Mouse (Mus musculus) MEL-GATA-1-ER (cell line): ENCODE results near the gene Aldh3a2.

Experiments
- DNase-seq: peaks from one replicate; pipeline ENCODE4 v3.0.0-alpha.2; 2012; ENCODE audit warnings: low read depth; ENCODE audit errors: extremely low read depth

Aldh3a2 gene

DNA sequence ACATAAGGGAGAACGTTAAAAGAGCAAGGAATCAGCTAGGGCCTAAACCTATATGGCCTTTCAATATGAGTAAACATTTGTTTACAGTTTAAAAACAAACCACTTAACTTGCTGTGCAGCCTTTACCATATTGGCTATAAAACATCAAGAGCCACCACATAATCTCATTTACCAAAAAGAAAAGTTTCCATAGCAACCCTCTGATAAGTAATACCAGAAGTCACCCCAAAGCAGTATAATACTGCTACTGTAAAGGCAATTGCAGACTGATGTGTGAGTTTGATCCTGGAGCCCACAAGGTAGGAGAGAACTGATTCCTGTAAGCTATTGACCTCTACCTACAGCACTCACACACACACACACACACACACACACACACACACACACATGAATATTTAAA, 7.2 kb upstream of the Aldh3a2 start:
- DNase-seq: no peak

DNA sequence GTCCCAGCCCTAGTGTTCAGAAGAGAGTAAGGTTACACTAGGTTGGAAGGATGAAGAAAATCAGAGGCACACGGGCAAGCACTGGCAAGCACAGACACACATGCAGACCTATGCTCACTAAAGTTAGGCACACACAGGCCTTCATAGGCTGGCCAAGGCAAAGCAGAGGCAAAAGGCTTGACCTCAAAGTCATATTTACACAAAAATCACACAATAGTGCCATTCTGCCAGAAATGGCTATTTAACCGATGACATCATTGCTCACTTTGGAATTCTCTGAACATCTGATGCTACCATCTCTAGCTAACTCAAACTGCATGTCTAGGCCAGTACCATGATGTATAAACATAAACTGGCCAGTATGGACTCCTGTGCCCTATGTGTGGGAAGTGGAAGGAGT, 6.7 kb upstream of the Aldh3a2 start:
- no peak for DNase-seq

DNA sequence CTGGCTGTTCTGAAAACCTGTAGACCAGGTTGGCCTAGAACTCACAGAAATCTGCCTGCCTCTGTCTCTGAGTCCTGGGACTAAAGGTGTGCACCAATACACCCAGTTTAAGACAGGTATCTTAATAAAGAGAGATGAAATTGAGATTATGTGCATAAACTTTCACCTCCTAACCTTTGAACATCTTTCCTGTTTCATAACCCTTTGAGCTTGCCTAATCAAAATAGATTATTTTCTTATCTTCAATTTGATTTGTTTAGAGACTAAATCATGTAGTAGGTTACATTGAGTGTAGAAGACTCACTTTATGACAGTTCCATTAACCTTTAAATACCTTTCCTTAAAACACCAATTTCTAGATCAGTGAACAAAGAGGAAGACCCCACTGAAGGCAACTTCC, 4.3 kb upstream of the Aldh3a2 start:
- no peak for DNase-seq

DNA sequence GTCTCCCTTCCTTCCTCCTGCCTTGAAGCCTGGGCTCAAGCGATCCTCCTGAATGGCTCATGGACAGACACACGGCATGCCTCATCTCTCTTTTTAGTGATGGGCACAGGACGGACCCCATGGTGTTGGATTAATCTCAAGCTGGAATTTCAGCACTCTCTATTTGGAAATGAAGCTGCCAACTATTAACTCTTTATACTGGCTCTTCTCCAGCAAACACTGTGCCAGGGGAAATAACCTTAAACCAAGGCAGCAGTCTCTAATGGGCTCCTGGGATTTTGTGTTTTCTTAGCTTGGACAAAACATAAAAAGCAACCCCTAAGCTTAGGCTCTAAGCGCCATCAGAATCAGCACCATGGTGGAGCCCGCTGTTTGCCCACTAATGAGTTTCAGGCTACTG, 3.1 kb upstream of the Aldh3a2 start:
- no peak for DNase-seq

DNA sequence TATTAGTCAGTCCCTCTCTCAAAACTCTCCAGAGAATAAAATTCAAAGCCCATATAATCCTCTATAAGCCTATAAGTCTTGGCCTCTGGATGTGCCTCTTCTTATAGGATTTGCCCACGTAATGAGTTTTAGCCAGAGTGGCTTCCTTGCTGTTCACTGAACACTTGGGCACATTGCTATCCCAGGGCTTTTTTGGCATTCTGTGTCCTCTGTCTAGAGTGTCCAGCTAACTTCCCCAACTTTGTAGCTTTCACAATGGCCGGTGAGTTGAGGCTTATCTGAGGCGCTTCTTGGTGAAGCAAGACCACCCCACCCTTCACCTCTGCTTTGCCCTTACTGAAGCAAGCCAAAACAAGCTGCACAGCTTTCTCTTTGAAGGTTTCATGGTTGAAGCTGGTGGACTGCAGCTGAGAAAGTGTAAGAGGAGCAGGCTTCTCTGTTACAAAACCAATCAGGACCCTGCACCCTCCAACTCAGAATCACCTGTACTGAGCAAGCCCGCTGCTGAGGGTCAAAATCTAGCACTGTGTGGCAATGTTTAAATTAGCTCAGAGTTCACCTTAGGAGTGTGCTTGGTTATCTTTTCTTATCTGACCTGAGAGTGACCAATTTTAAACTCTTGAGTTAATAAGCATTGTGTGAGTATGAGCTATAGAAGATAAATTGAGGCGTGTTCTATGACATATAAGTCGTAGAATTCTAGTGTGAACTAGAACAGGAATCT, 1.5 kb upstream of the Aldh3a2 start:
- DNase-seq: no peak

DNA sequence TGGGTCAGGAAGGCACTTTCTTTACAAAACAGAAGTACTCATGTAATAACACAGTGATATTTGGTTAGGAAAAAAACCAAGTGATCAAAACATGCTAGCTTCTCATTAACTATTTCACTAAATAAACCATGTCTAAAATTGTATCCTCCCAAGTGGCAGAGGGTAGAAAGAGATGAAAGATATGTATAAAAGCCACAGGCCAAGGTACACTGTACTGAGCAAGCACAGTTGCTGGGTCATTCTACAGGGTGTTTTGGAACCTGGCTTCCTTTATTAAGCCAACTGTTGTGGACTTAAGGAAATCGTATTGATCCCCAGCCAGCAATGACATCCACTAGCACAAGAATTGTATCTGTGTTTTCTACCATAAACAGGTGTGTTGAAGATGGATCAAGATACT, 3.4 kb downstream of the Aldh3a2 start:
- DNase-seq: no peak

DNA sequence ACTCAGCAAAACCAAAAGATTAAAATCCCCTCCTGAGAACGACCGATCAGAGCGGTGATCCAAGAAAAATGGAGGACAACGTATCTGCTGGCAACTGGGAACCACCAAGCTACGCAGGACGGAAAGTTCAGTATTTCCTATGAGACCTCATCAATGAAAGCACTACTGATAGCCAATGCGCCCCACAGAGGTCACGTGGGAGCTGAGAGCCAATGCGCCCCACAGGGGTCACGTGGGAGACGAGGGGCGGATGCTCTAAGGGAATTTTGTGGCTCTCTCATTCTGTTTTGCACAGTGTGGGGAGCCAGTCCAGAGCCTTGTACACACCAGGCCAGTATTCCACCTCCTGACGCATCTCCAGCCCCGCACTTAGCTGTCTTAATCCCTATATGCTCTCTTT, 4.7 kb downstream of the Aldh3a2 start:
- no peak for DNase-seq

DNA sequence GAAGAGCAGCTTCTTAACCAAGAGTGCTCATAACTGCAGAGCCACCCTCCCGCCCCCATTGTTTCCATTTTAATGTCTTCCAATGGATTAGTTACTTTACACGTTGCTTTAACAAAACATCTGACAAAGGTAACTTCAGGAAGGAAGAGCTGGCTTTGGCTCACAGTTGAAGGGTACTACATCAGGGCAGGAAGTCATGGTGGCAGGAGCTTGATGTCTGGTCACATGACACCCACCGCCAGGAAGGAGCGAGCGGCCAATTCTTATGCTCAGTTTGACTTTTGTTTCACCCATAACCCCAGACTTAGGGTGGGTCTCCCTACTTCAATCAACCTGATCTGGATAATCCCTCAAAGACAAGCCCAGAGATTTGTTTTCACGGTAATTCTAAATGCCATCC, 8.2 kb downstream of the Aldh3a2 start:
- DNase-seq: no peak

DNA sequence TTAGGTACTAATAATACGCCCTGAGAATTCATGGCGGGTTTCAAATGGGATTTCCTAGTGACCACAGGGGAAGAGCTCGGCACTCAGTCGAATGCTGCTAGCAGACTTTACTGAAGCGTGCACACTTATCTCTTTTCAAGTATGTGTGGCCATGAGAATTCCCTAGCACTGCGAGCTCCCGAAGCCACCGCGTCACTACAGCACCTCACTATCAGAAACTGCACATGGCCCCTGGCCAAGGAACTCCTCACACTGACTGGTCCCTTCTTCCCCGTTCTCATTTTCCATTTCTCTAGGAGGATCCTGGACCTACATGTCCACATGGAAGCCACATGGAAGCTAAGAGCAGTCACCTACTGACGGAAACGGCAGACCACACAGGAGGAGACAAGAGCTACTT, 14.5 kb downstream of the Aldh3a2 start:
- DNase-seq: no peak

DNA sequence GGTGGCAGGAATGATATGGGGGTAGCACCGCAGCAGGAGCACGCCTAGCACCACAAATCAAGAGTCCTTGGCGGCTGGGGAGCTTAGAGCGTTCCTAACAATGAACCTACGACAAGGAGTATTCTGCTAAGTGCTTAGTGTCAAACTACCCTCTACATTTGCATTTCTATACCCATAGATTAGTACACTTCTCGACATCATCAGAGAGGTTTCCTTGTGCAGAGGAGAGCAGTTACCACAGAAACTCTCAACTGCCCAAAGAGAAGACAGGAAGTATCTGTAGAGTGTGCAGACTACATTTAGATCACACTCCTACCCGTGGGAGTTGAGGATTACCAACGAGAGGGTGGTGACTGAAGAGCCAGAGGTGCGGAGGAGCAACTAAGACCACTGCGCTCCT, 15.5 kb downstream of the Aldh3a2 start:
- DNase-seq: no peak

DNA sequence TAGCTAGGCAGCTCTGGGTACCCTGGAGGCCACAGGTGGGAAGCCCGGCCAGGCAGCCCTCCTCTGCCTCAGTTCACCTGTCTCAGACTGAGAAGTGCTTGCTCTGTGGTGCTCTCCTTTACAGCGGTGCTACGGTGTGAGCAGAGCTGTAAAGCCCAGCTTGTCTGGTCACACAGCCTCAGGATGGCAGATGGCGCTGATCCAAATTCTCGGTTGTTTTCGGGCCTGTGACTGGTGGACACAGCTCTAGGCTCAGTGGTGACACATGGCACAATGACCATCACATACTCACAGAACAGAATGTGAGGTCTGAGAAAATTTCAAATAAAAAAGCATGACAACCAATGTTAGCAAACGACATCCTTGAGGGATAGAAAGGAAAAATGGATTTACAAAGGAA, 22.9 kb downstream of the Aldh3a2 start:
- no peak for DNase-seq

DNA sequence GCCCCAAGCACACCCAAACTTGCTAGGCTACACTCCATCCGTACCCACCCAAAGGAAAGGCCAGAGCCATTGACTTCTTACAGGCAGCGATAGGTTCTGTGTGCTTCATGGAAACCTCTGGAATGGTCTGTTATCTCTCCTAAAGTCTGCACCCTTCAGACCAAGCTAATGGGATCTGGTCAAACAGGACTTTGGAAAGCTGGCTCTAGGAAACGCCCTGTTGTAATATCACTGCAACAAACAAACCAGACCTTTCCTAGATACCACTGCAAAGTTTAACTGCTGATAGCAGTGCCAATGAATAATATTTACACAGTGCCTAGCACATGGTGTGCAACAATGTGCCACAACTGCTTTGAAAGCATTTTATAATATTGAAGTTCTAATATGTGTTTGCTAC, 31.2 kb downstream of the Aldh3a2 start:
- no peak for DNase-seq

DNA sequence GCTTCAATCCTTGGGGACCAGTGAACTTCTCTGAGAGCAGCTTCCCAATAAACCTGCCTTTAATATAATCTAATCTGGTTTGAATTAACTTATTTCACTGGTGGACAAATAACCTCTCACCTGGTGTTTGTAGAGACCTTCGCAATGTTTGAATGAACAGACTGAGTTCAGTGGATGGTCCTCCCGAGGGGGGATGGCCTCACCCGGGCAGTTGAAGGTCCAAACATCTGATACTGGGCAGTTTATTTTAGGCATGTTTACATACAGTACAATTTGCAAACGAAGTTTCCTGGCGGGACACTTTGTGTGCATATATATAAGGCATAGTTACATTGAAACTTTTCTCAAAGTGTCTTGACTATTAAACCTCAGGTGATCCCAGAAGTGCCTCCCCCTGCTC, 33.1 kb downstream of the Aldh3a2 start:
- DNase-seq: no peak

DNA sequence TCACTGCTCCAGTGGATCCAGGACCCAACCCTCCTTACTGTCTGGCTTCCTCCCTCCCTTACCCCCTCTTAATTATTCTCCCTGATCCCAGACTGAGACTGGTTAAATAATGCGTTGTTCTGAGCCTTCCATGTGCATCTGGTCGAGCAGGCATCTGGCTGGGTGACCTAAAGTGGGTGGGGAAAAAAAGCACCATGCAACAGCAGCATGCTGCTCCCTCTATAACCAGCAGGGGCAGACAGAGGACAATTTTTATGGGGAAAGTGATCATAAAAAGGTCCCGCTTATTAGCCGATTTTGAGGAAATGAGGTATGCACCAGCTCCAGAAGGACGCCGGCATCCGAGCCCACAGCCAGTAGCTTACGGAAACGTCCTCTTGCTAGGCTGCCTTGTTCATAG, 35.9 kb downstream of the Aldh3a2 start:
- peak; percentile 81 for DNase-seq

DNA sequence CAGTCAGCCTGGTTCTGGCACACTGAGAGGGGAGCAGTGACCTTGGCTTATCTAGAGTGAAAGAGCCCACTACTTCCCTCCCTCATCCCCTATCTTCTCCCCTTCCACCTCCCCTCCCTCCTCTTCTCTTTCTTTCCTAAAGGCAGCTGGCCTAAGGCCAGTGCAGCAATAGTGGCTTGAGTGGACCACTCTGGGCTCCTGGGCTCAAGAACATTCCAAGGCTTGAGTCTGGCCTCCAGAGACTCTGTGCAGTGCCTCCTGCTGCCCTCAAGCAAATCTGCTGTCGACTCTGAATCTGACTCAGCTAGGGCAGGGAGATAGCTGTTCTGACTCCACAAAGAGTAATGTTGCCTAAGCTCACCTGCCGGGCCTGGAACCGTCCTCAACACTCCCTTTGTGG, 38.9 kb downstream of the Aldh3a2 start:
- no peak for DNase-seq

DNA sequence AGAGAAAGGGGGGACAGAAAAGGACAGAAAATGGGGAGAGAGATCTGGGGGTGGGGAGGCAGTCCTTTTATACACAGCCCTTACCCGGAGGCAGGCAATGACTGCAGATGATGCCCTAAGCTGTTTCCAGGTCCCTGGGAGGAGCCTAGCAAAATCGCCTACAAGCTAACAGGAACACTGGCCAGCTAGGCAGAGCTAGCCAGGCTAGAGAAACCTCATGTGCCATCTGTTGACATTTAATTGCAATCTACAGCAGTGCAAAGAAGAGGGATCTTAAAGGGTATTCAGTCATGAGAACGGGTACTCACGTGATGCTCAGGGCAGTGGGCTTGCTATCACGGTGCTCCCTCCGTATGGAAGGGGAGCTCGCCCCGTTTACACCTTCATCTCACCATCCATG, 39.4 kb downstream of the Aldh3a2 start:
- DNase-seq: no peak

DNA sequence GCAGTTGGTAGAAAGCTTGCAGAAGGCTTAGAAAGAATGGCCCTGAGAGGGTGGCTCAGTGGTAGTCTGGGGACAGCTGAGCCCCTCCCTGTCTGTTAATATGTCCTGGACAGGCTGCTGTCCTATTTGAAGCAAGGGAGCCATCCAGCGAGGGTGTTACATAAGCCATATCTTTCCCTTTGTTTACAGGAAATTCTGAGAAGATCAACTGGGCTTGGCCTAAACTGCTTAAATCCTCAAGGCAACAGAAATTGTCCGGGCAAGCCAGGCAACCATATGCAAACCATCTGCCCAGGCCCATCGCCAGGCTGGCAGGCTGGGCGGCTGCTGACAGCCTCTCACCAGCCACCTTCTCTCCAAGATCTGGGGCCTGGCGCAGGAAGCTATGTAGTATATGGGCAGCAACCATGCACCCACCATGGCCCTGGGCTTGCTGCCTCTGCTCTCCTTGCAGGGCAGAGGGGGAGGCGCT, 41.3 kb downstream of the Aldh3a2 start:
- DNase-seq: no peak

DNA sequence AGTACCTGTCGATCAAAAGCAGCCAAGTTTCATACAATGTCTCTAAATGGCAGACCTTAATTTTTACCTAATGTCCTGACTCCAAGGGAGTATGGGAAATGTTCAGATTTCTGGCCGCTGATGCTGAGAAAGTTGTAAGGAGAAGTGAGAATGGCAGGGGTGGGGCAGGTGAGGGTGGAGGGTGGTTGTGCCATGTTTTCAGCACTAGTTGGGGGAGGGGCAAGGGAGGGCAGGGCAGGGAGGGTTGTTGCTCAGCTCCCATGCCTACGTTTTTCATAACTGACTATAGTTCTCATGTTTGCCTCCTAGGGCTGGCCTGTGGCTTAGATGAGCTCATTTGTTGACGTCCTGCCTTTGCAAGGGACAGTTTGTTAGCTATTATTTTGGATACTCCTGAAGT, 41.8 kb downstream of the Aldh3a2 start:
- DNase-seq: no peak

DNA sequence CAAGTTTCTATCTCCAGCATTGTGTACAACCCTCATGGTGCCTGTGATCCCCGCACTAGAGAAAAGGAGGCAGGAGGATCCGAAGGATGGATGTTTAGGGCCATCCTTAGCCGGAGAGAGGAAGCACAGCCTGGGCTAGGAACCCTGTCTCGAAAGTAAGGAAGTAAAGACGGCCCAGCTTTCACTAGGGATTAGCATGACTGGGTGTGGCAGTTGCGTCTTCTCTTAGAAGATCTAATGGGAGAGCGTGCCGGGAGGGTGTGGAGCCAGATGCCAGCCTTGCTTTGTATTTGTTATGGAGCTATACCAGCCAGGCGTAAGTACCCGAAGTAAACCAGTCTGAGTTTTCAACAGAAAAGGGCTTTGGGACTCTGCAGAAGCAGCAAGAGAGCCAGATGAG, 42.4 kb downstream of the Aldh3a2 start:
- DNase-seq: no peak

DNA sequence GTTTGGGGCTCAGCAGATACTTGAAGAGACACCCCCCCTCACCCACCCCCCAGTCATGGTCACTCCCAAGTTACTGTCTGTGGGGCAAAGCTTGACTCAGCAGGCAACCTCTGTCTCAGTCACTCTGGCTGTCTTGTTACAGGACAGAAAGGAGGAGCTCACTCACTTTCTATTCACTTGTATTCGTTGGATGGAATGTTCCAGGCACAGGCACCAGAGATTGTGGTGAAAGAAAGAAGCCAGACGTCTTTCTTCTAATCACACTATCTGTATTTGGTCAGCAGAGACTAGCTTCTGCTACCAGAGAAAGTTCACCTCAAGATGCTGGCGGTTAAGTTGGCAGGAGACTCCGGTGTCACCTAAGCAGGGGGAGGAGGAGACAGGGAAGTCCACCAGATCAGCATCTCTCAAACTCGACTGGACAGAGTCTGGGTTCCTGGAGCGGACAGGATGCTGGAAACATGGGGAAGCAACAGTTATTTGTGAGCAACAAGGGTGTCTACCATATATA, 43.0 kb downstream of the Aldh3a2 start:
- DNase-seq: no peak

DNA sequence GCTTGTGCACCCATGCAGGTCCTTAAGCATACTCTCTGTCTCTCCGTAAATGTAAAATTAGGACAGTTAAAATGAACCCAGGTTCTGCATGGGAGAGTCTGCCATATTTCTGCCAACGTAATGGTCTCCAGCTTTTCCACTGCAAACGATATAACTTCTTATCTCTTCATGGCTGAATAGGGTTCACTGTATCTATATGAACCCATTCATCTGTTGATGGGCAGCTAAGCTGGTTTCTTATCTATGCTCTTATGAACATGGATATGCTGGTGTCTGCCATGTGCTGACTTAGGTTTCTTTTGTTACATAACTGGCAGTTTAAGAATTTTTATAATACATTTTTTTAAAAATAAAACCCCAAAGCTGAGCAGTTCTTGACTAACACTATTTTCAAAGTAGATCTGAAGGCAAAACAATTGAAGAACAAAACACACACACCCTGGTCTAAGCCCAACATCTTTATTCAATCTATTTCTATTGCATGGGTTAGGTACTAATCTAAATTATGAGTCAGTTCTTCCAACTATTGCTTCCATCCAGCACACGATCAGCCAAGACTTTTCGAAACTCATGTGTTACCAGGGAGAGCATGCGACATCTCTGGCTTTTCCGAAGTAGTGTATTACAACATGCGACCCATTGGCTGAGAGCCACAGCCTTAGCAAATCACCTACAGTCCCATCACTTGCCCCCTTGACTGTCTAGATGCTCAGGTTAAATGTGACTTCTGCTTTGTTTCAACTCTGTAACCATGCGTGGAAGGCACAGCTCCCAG, 44.1 kb downstream of the Aldh3a2 start:
- DNase-seq: no peak

DNA sequence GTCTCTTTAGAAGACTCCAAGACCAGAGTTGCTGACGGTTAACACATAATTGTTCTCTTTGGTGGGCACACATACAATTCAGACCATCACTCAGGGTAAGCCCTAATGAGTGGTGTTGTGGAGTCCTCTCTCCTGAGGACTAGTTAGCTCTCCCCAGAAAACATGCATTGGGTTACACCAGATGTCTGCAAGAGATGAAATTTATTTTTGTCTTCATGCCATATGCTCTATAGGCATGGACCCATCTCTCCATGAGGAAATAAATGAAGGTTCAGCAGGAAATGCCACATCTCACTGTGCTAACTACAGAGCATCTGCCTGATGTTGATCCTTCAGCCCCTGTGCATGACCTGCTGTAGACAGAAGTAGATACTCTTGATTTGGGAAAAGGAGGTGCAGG, 45.3 kb downstream of the Aldh3a2 start:
- DNase-seq: no peak
